Mouse (Mus musculus): ENCODE measurements around the gene Sertad2.

GRCm38 (mm10) chr11:20661652-20662051, 118.6 kb downstream of the Sertad2 start:
- TF ChIP-seq POLR2A (IDR thresholded peaks at IDR 0.05; ENCODE audit: extremely low read depth, insufficient read depth, low read length): no peak
- TF ChIP-seq CTCF (IDR thresholded peaks at IDR 0.05; ENCODE audit: extremely low read depth, insufficient read depth, low read length): peak; percentile 62
